Mouse (Mus musculus): ENCODE measurements at regions not wholly inside any gene's neighbourhood (a gene's known extent, or its start where the extent isn't known, plus 50 kb on each side); places are given as distances from the start of the nearest gene placed in this dataset.

DNA sequence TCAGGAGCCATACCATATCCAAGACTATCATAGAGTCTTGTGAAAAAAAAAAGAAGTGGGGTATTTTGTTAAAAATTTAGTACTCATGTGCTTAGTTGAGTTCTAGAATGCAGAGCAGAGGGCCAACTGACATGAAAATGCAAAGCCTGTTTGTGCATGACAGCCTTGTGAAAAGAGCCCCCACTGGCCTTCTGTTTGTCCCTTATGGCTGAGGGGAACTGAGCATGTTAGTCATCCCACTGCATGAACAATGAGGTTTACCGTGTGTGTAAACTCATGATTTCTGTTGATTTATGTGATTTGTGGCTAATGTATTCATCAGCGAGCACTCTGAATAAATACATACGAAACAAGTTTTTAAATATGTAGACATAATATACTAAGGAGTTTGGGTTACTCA, 266.1 kb upstream of the Nox3 start:
- no peak for DNase-seq (ENCODE audit: low spot score)

DNA sequence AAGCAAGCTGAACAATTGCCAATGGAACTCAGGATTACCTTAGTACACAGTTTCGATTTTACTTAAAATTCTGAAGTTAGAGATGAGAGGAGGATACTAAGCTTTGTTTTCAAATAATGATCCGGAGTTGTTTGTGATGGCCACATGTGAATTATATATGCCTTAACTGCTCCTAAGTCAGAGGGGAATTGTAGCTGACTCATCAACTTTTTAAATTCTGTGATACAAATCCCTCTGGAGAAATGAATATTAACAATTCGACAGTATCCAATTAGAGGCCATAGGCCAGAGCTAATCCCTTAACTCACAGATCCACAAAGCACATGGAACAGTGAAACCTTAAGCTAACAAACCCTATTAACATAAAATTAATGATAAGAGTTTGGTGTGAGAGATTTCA, 250.5 kb upstream of the Nox3 start:
- no peak for DNase-seq (ENCODE audit: low spot score)

DNA sequence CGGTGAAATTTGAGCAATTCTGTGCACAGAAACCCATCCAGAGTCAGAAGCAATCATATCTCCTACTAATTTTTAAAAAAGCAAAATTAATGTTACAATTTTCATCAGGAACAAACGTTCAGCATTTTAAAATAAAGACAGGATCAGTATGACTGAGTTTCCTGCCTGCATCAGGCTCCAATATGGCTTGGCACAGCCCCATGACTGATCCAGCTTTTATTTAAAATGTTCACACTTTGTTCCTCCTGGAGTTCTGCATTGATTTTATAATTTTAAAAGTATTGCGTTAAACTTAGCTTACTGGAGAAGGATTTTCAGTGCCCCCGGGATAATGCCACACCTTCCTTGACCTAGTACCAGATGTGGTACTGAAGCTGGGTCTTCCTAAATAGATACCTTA, 240.3 kb upstream of the Nox3 start:
- DNase-seq (ENCODE audit: low spot score), result no peak

DNA sequence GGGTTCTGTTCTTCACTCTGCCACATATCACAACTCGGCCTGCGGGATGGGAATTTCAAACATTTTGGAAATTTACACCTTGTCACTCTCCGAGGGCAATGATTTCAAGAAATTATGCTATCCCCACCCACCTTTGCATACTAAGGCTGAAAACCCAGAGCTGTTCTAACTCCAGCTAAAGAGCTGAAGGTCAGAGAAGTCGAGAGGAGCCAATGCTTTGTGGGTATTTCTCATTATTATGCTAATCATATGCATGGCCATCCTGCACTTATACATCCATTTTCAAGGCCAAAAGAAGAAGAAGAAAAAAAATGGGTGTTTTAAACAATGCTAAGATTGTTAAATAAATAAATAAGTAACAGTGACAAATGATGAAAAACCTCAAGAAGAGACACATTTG, 237.1 kb upstream of the Nox3 start:
- no peak for DNase-seq (ENCODE audit: low spot score)

DNA sequence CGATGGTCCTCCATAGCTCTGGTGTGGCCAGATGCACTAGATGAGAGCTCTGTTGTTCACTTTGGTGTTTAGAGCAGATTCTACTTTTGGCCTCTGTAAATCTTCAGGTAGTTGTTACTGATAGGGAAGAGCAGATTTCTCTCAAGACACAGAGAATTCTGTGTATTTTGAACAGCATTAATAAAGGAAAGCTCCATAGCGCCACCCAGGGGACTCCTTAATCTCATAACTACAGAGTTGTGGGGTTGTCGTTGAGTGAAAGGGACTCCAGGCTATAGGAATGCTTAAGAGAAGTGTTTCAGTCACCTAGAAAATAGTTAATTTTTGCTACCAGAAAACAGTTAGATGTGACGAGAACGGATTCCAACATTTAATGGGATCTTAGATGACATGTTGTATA, 236.0 kb upstream of the Nox3 start:
- DNase-seq (ENCODE audit: low spot score), result no peak

DNA sequence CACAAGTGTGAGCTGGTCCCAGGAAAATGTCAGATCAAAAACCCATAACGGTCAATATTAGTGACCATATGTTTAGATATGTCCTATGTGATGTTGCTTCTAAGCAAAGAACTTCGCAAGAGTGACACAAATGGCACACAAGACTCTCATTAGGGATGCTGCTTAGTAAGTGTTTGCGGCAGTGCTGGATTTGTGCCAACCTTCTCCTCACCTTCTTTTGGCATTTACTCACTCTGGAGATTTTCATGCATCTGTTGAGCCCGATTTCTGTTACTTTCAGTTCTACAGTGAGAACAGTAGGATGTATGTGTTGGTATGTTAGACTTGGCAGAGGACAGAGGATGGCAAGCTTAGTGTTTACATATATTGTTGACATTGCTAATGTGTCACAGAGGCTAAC, 231.0 kb upstream of the Nox3 start:
- no peak for DNase-seq (ENCODE audit: low spot score)

DNA sequence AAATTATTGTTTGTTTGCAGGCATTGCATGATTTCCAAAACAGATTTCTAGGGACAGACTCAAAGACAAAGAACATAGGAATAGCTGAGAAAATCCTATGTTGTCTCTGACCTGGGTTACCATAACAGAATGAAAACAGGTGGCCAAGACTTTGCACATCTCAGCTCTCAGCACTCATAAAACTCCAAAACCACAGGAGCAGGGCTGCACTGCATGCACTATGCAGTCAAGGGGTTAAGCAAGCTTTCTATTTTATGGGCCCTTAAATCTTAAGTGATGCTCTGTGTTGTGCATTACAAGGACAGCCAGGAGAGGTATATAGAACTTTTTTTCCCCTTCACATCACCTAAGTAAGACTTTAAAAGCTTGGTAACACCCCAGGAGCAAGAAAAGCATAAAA, 224.2 kb upstream of the Nox3 start:
- DNase-seq (ENCODE audit: low spot score), result no peak

DNA sequence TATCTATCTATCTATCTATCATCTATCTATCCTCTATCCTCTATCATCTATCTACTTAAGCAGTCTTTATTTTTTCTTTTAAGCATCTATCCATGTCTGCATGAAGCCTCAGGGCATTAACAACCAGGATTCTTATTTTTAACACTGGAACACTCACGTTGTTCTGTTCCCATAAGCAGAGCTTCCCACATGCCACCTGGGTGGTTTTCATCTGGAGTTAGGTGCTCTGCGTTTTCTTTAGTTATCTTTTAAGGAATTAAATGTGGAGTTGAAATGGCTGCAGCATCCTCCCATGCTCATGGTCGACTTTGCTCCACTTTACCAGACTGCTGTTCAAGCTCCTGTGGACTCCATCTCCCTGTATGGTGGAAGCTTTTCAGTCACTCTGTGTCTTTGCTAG, 196.8 kb upstream of the Nox3 start:
- DNase-seq (ENCODE audit: low spot score), result no peak

DNA sequence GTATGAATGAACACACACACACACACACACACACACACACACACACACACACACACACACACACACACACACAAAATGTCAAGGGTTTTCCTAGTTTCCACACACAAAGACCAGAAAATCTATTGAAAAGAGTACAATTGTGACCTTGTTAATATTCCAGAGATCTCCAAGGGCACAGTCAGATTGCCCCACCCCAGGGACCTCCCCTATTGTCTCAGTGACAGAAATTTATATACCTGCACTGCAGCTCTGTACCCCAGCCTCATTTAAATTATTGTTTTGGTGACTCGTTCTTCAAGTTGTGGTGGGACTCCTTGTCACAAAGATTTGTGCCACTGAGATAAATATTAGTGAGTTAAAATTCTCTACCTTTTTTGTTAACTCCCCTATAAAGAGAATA, 187.1 kb upstream of the Nox3 start:
- DNase-seq (ENCODE audit: low spot score), result no peak

DNA sequence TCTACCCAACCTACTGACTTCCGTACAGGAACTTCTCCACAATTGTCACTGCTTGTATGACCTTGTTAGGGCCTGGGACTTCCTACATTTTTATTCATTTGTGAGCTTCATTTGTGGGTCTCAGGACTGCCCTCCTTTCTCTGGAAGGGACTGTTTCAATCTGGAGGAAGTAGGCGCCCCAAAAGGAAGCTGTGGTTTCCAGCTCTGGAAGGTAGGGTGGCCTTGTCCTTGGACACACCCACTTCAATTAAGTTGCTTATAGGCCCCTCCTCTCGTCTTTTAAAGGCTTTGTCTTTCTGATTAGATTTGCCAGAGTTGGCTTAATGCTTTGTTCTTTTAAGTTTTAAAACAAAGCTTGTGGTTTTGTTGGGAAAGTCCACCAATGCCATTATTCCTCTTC, 183.0 kb upstream of the Nox3 start:
- no peak for DNase-seq (ENCODE audit: low spot score)

DNA sequence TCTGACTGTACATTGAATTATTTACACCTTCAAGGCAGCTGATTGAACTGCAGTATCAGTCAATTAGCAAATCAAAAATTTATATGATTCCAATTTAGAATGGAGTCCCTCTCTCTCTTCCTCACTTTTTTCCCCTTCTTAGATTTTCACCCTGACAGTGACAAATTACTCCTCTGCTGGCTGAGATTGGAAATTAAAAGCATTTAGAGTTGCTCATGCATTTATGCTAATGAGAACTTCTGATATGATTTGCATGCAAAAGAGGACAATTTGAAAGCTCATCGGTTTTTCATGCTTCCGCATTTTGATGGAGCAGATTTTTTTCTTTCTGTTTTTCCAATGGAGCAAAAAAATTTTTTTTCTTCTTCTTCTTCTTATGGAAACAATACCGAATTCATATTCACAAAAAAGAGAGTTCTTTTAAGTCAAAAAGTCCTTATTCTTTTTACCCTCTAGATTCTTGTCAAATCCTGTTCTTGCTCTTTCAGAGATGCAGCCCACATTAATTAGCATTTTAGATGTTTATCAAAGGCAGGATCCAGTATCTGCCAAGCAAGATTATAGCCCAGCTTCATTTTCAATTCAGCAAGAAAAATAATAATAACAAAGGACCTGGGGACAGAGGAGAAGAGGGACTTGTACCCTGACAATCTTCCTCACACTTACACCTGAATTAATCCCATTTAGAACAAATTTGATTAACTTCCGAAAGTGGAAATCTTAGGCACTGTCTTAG, 173.6 kb upstream of the Nox3 start:
- no peak for DNase-seq (ENCODE audit: low spot score)

DNA sequence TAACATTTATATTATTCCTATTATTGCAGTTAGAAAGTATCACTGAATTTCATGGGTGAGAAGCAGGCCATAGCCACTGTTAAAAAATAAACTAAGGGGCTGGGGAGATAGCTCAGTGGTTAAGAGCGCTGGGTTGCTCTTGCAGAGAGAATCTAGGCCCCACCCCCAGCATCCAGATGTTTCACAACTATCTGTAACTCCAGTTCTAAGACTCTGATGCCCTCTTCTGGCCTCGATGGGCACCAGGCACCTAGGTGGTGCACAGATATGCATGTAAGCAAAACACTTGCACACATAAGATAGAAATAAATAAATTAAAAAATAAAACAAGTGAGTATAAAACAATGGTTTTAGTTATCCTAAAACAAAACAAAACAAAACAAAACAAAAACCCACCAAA, 166.3 kb upstream of the Nox3 start:
- DNase-seq (ENCODE audit: low spot score), result no peak

DNA sequence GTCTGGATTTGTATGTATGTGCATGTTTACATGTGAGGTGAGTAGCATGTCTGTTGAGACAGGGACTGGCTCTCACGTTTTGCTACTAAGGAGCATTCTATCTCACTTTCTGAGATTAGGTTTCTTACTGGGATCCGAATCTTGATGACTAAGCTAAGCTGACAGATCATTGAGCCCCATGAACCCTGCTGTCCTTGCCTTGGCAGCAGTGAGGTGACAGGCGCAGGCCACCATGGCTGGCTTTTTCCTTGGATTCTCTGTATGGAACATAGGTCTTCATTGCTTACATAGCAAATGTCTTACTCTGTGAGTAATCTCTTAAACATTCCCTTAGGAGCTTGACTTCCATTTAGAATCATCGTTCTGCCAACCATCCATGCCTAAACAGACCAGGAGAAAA, 140.3 kb upstream of the Nox3 start:
- DNase-seq (ENCODE audit: low spot score), result no peak

DNA sequence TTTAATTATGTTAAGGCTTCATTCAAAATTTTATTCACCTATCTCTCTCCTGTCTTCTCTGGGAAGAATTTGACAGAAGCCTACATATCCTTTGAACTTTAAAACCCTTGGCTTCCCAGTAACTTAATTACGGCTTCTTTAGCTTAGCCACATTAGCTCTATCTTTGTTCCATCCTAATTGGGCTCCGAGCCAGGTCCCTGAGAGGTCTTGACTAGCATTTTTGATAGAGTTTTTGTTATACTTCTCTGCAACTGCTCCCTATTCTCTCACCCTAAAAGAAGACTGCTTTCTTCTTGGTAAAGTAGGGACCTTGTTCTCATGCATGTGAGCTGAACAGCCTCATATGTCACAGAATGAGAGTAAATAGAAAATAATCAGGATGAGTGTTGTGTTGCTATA, 115.1 kb upstream of the Nox3 start:
- no peak for DNase-seq (ENCODE audit: low spot score)

DNA sequence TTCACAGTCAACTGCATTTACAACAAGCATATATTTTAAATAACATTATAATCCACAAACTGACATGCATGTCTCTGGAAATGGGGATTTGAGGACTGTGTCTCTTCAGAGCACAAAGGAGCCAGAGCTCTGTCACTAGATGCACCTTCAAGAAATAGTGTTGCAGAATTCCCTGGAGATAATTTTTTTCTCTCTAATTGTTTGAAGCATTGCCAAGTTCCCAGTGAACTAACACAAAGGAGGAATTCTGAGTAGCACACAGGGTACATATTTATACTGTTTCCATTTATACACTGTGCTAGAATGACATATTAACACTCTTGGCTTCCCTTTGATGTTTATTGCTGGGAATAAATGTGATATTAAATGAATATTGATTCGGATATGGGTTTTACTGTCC, 107.4 kb upstream of the Nox3 start:
- DNase-seq (ENCODE audit: low spot score), result no peak

DNA sequence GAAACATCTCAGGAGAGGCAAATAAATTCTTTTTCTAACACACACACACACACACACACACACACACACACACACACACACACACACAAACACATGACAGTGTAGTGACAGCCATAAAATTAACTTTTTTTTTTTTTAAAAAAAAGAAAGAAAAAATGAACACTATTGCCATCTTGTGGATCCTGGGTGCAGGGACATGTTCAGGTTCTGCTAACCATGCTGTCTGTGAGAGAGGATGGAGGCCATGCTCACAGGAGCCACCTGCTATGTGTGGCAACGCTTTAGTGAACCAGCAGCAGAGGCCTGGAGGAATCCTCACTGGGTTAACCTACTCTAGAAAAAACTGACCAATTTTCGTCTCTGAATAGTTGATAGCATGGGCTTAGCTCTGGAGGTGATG, 96.5 kb upstream of the Nox3 start:
- DNase-seq (ENCODE audit: low spot score), result peak; percentile 11

DNA sequence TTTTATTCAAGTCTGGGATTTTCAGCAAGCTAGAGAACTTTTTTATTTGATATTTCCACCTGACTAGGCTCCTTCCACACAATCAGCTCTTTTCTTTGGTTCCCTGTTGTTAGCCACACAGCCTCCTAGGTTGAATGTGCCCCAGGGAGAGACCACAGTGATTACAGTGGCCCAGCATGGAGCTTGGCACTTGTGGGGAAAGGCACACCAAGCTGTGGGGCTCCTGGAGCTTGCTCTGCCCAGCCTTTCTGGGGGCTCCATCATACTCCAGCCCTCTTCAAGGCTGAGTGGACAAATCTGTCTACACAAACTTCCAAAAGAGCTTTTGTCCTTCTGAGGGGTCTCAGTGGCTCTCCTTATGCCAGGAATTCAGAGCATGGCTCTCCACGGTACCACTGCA, 86.1 kb upstream of the Nox3 start:
- DNase-seq (ENCODE audit: low spot score), result no peak

DNA sequence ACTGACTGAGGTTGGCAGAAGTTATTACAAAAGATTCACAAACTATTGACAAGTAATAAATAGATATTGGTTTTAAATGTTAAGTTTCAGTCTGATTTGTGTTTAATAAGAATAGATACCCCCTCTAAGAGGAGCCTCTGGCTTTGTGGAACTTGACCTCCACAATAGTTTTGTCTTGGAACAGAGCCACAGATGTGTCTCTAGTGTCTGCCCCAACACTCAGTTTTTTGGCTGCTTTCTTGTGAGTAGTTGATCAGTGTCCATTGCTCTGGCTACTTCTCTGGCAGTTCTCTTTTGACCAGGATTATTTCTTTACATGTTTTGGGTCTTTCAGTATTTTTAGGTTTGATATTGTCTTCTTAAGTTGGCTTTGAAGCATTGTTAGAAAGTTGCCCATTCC, 81.6 kb upstream of the Nox3 start:
- no peak for DNase-seq (ENCODE audit: low spot score)

DNA sequence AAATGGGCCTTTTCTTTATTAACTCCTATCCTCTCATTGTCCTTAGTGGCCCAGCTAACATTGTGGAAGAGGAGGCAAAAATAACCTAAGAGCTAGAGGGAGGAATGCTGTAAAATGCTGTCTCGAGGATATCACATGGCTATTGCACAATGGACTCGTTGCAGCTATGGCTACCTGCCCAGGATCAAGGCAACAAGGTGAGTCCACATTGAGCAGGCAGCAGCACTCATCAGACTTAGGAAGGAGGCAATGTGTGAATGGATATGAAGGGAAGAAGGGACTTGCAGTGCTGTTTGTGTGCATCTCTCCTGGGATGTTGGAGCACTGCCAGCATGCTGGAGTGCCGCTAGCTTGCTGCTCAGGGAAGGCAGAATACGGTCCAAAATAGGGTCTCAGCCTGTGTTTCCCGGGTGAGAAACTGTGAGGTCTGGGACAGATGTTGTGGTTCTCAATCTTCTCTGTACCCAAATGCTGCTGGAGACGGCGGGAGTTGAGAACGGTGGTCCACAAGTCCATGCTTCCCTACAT, 51.8 kb upstream of the Nox3 start:
- peak; percentile 23 for DNase-seq (ENCODE audit: low spot score)

Measured in heart, adult 8-10 months (tissue).